Mouse (Mus musculus) kidney, adult 18-20 months (tissue): ENCODE measurements around the gene Creld2.
"Not testable (repeated sequence)": the region's sequence is repeated elsewhere in the genome, so short reads cannot be mapped to it uniquely, and the experiment has no call there.

Experiments
- DNase-seq: peaks from one replicate; pipeline ENCODE4 v3.0.0; 2021

Gene Creld2

DNA sequence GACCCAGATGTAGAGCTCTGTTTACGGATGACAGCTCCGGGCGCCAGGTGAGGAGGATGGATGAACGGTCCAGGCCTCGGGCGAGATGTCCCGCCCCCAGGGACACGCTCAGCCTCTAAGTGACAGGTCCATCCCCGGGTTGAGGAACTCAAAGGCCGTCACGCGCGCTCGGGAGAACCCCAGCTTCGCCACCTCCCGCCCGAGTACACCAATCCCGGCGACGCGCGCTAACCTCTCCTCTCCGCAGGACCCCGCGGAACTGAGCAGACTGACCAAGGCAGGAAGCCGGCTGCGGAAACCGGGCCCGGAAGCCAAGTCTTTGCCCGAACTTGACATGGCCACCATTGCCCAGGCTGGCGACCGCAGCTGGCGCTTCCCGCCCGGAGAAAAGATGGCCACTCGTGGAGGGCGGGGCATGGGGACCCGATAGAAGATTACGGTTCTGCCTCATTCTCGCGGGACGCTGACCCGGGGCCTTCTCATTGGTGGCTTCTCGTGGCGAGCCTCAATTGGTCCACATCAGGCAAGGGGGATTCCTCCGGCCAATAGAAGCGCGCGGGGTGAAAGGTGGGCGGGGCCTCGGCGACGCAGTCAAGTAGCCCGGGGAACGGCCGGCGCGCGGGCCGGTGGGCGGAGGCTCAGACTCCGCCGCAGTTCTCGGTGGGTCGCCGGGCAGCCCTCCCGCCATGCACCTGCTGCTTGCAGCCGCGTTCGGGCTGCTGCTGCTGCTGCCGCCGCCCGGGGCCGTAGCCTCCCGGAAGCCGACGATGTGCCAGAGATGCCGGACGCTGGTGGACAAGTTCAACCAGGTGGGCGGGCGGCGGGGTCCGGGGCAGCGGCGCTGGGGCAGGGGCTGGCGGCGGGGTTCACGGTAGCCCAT lies at the start of gene Creld2, which contains the start of gene Alg12:
Creld2 (plus strand) TSS at position 621 of the 880 bp plus-strand sequence.
Alg12 (minus strand) TSS at position 293 of the 880 bp plus-strand sequence.
- DNase-seq, result peak; percentile 99

GRCm38 (mm10) chr15:88774630-88775029 lies 44.8 kb upstream of the Creld2 start:
- DNase-seq, result not testable (repeated sequence)

- no peak for DNase-seq
Observed at GRCm38 (mm10) chr15:88792140-88792850, 27.2 kb upstream of the Creld2 start.

DNA sequence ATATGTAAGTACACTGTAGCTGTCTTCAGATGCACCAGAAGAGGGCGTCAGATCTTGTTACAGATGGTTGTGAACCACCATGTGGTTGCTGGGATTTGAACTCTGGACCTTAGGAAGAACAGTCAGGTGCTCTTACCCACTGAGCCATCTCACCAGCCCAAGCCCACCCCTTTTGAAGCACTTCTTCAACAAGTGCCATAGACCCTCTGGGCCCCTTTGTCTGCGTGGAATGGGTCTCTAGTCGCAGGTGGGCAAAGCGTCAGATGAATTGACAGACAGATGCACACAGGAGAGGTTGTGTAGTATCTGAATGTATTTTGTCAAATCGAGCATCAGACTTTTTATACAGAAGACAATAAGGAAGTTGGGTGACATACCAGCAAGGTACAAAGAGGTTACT lies 24.7 kb upstream of the Creld2 start:
- DNase-seq, result not testable (repeated sequence)

DNA sequence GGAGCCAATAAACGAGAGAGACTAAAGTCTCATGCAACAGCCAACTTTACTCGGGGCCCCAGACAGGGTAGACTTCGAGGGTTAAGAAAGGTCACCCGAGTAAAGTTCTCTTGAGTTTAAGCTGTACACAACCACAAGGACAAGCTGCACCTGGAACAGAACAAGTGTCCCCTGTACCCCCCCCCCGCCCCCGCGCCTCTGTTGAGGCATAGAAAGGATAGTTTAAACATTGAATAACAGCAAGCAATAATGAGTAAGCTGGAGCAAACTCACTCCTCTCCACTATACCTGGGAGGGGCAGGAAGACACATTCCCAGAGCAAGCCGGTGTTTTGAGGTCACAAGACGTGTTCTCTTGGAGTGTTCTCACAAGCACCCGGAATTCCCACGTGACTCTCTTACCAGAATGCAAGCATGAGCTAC lies 19.5 kb upstream of the Creld2 start:
- DNase-seq, result peak; percentile 64

GRCm38 (mm10) chr15:88800921-88801354 lies 18.5 kb upstream of the Creld2 start:
- peak; percentile 54 for DNase-seq

DNA sequence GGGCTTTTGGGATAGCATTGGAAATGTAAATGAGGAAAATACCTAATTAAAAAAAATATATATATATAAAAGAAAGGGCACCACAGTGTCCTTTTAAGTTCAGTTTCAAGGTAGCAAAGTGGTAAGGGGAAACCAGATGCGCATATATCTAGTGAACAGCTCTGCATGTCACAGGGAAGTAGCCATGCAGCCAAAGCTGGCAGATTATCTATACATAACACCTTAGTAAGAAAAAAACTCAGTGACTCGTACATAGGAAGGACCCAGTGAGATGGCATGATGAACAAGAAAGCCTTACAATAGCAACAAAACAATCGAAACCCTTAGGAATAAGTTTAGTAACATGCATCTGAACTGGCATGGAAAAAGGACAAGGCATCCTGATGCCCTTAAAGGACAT lies 17.5 kb upstream of the Creld2 start:
- DNase-seq, result no peak

- no peak for DNase-seq
Observed at GRCm38 (mm10) chr15:88802348-88802747, 17.1 kb upstream of the Creld2 start.

DNA sequence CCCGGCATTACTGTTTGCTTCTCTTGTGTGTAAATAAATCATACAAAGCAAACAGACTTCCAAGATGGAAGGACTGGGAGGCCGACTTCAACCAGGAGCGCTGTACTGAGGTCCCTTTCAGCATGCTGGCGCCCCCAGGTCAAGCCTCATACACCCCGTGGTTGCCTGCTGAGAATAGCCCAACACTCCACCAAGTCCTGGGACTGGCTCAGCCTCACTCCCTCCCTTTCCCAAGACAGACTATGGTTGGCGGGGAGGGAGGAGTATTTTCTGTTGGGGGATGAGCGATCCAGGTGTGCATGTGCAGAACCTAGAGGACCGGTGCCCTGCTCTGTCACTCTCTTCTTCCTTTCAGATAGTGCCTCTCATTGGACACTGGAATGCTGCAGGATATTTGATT lies 11.3 kb upstream of the Creld2 start:
- DNase-seq, result no peak

- no peak for DNase-seq
Observed at GRCm38 (mm10) chr15:88810369-88810768, 9.1 kb upstream of the Creld2 start.

DNA sequence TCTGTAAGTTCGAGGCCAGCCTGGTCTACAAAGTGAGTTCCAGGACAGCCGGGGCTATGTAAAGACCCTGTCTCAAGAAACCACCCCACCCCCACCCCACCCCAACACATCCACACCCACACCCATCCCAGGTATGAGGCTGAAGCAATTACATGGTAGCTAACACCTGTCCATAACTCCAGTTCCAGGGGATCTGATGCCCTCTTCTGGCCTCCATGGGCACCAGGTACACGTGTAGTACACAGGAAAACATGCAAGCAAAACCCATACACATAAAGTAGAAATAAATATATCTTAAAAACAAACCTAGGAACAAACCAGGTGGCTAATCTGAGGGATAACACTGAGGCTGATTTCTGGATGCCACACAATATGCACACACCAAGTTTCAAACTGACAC lies 6.2 kb upstream of the Creld2 start:
- DNase-seq, result no peak

- DNase-seq, result not testable (repeated sequence)
Observed at GRCm38 (mm10) chr15:88813873-88814272, 5.6 kb upstream of the Creld2 start.

- DNase-seq, result no peak
Observed at GRCm38 (mm10) chr15:88814411-88815047, 4.9 kb upstream of the Creld2 start.

DNA sequence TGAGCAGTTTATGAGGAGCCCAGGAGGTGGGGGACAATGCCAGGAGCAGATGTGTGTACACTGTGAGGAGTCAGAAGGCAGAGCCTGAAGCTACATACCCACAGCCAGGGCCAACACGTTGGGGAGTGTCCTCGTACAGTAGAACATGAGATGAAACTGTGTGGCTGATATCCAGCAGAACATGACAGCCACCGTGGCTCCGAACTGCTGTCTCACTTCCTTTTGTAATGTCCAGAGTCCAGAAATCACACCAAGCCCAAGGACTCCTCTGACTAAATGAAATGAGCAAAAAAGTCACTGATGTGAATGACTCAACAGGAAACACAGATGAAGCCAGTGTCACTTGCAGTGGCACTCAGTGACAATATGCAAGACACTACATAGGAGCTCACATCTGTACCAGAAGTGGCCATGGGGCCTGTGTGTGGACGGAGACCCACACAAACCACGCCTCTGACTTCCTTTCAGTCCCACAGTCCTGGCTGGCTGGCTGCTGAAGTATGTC lies 4.2 kb upstream of the Creld2 start:
- DNase-seq, result no peak

- no peak for DNase-seq
Observed at GRCm38 (mm10) chr15:88819906-88820303, 459 bp downstream of the Creld2 start.

GRCm38 (mm10) chr15:88821403-88821802 lies 2.0 kb downstream of the Creld2 start:
- DNase-seq, result no peak

DNA sequence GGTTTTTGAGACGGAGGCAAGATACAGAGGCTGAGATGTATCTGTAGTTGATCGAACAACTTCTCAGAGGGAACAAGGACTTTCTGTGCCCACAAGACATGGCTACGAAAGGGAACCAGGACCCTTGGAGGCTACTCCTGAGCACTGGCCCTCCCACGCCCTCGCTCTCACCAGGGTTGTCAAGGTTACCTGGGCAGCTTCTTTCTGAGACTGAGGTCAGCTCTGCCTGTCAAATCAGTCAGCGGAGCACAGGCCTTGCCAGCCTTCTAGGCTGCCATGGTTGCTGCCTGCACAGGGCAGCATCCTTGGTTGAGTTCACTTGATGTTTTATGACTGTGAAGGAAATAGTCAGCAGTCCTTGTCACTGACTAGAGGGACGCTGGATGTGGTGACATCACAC lies 3.1 kb downstream of the Creld2 start:
- DNase-seq, result no peak

DNA sequence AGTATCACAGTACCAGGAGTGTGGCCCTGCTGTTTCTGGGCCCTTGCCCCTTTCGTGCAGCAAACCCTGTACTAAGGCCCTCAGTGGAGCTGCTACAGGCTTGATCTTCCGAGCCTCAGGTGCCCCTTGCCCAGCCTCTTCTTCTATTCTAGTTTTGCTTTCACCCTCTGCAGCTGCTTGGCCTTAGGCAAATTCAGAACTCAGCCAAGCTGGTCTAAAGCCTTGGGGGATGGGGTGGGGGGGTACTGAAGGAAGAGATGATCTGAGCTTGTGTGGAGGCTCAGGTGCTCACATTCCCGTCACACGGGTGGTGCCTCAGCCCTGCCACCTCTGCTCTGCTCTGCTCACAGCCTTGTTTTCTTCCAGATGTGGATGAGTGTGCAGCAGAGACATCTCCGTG lies 3.9 kb downstream of the Creld2 start:
- no peak for DNase-seq

- DNase-seq, result no peak
Observed at GRCm38 (mm10) chr15:88827466-88827865, 8.0 kb downstream of the Creld2 start.

GRCm38 (mm10) chr15:88827991-88828799 lies 8.7 kb downstream of the Creld2 start:
- DNase-seq, result peak; percentile 91

DNA sequence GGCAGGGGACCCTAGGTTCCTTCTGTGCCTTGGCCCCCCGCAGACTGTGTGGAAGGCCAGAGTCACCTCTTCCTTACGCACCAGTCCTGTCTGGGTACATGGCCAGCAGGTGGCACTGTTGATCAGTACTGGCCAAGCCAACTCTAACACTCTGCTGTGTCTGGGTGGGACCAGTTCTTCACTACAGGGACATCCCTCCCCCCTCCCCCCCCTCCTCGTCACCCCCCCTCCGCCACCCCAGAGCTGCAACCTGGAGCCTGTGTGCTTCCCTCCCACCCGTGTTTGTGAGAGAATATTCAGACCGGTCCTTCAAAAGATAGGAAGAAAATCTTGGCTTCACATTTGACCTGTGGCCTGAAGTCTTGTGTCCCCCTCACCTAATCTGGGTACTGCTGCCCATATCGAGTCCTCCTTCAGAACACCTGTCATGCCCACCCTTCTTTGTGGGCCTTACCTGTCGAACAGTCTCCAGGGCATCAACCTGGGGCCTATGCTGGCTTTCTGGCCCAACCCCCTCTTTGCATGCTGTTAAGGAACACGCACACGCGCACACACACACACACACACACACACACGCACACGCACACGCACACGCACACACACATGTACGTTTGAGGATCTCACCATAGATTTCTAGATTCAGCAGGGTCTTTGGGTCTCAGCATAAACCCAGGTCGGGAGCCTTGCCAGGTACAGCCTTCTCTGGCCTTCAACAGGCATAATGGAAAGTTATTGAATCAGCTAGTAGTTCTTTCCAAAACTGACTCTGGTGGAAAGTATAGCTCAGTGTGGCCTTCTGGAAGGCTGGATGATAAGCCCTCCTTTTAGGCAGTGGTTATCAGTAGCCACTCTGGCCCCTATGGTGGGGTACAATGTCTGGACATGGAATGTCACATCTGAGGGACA lies 9.6 kb downstream of the Creld2 start:
- peak; percentile 97 for DNase-seq
